Mouse (Mus musculus): ENCODE measurements at regions not wholly inside any gene's neighbourhood (a gene's known extent, or its start where the extent isn't known, plus 50 kb on each side); places are given as distances from the start of the nearest gene placed in this dataset.

- no peak for ATAC-seq (ENCODE audit: extremely low read depth, insufficient number of reproducible peaks, low FRiP score, poor library complexity, severe bottlenecking)
- Histone ChIP-seq H3K4me1 (ENCODE audit: insufficient read depth, low read depth, low read length) (no peaks in the 10 kb centered on the region), H3K27me3 (ENCODE audit: insufficient read depth, low read length) (no peaks in the 10 kb centered on the region), H3K4me3 (ENCODE audit: low read depth, low read length) (no peak overlapping the region), H3K36me3 (replicated peaks) (no peaks in the 10 kb centered on the region), H3K9me3 (replicated peaks) (no peaks in the 10 kb centered on the region)
- DNase-seq (ENCODE audit: low spot score): no peak
- TF ChIP-seq GATA2 (IDR thresholded peaks at IDR 0.05; ENCODE audit: borderline replicate concordance, low read depth, low read length): no peak
These were observed 315.7 kb upstream of the Acvr2a start for GRCm38 (mm10) chr2:48498047-48498723.

GRCm38 (mm10) chr2:48499396-48499795, 314.5 kb upstream of the Acvr2a start:
- no peak for ATAC-seq (ENCODE audit: extremely low read depth, insufficient number of reproducible peaks, low FRiP score, poor library complexity, severe bottlenecking)
- Histone ChIP-seq H3K4me3 (ENCODE audit: low read depth, low read length) (no peak overlapping the region), H3K36me3 (replicated peaks) (no peaks in the 10 kb centered on the region), H3K27me3 (ENCODE audit: insufficient read depth, low read length) (no peaks in the 10 kb centered on the region), H3K4me1 (ENCODE audit: insufficient read depth, low read depth, low read length) (no peaks in the 10 kb centered on the region), H3K9me3 (replicated peaks) (no peaks in the 10 kb centered on the region)
- no peak for TF ChIP-seq POLR2AphosphoS5 (IDR thresholded peaks at IDR 0.05; ENCODE audit: insufficient replicate concordance, low read depth, low read length)
- no peak for TF ChIP-seq CTCF (IDR thresholded peaks at IDR 0.05; ENCODE audit: low read depth, low read length)
- TF ChIP-seq GATA1 (IDR thresholded peaks at IDR 0.05; ENCODE audit: borderline replicate concordance, low read length): no peak
- TF ChIP-seq TAL1 (conservative IDR thresholded peaks at IDR 0.05; ENCODE audit: low read depth, low read length): no peak
- no peak for TF ChIP-seq GATA2 (IDR thresholded peaks at IDR 0.05; ENCODE audit: borderline replicate concordance, low read depth, low read length)
- DNase-seq (ENCODE audit: low spot score): no peak

GRCm38 (mm10) chr2:48501387-48501786, 312.5 kb upstream of the Acvr2a start:
- TF ChIP-seq CTCF (IDR thresholded peaks at IDR 0.05; ENCODE audit: low read depth, low read length) (no peak), GATA2 (IDR thresholded peaks at IDR 0.05; ENCODE audit: borderline replicate concordance, low read depth, low read length) (no peak), POLR2AphosphoS5 (IDR thresholded peaks at IDR 0.05; ENCODE audit: insufficient replicate concordance, low read depth, low read length) (no peak), TAL1 (conservative IDR thresholded peaks at IDR 0.05; ENCODE audit: low read depth, low read length) (no peak), GATA1 (IDR thresholded peaks at IDR 0.05; ENCODE audit: borderline replicate concordance, low read length) (no peak)
- no peak overlapping the region for H3K4me3 ChIP-seq (ENCODE audit: low read depth, low read length)
- H3K27me3 ChIP-seq (ENCODE audit: insufficient read depth, low read length): no peaks in the 10 kb centered on the region
- no peaks in the 10 kb centered on the region for H3K9me3 ChIP-seq (replicated peaks)
- no peaks in the 10 kb centered on the region for H3K36me3 ChIP-seq (replicated peaks)
- DNase-seq (ENCODE audit: low spot score): no peak
- ATAC-seq (ENCODE audit: extremely low read depth, insufficient number of reproducible peaks, low FRiP score, poor library complexity, severe bottlenecking): no peak
- no peaks in the 10 kb centered on the region for H3K4me1 ChIP-seq (ENCODE audit: insufficient read depth, low read depth, low read length)

- ATAC-seq (ENCODE audit: extremely low read depth, insufficient number of reproducible peaks, low FRiP score, poor library complexity, severe bottlenecking): no peak
- no peaks in the 10 kb centered on the region for H3K36me3 ChIP-seq (replicated peaks)
- TF ChIP-seq CTCF (IDR thresholded peaks at IDR 0.05; ENCODE audit: low read depth, low read length) (no peak), GATA2 (IDR thresholded peaks at IDR 0.05; ENCODE audit: borderline replicate concordance, low read depth, low read length) (no peak), TAL1 (conservative IDR thresholded peaks at IDR 0.05; ENCODE audit: low read depth, low read length) (no peak), POLR2AphosphoS5 (IDR thresholded peaks at IDR 0.05; ENCODE audit: insufficient replicate concordance, low read depth, low read length) (no peak), GATA1 (IDR thresholded peaks at IDR 0.05; ENCODE audit: borderline replicate concordance, low read length) (no peak)
- H3K4me1 ChIP-seq (ENCODE audit: insufficient read depth, low read depth, low read length): no peaks in the 10 kb centered on the region
- no peaks in the 10 kb centered on the region for H3K9me3 ChIP-seq (replicated peaks)
- H3K4me3 ChIP-seq (ENCODE audit: low read depth, low read length): no peak overlapping the region
- H3K27me3 ChIP-seq (ENCODE audit: insufficient read depth, low read length): no peaks in the 10 kb centered on the region
- no peak for DNase-seq (ENCODE audit: low spot score)
These were observed 300.1 kb upstream of the Acvr2a start for GRCm38 (mm10) chr2:48513848-48514247.

DNA sequence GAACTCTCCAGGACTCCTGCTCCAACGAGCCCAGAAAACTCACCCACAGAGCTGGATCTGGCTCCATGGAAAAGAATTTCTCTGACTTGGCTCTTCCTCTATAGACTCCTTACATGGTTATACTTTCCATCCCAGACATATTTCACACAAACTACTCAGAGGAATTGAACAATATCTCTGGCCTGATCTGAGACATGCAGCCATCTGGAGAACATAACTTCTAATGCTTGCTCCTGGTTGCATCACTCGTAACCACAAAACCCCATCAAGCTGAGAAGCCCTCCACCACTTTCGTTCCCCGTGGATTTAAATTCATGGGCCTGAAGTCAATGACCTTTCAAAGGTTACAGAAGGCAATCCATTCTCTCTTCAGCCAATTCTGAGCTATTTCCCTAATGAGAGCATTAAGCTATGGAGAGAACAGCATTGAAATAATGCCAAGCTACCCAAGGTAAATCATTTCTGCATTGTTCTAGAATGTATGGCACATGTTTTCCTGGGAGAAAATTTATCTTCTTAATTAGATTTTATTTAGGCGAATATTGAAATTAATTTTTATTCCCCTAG, 294.0 kb upstream of the Acvr2a start:
- no peaks in the 10 kb centered on the region for H3K27me3 ChIP-seq (ENCODE audit: insufficient read depth, low read length)
- H3K4me3 ChIP-seq (ENCODE audit: low read depth, low read length): no peak overlapping the region
- DNase-seq (ENCODE audit: low spot score): no peak
- no peaks in the 10 kb centered on the region for H3K36me3 ChIP-seq (replicated peaks)
- TF ChIP-seq TAL1 (conservative IDR thresholded peaks at IDR 0.05; ENCODE audit: low read depth, low read length): no peak
- TF ChIP-seq GATA2 (IDR thresholded peaks at IDR 0.05; ENCODE audit: borderline replicate concordance, low read depth, low read length): no peak
- TF ChIP-seq POLR2AphosphoS5 (IDR thresholded peaks at IDR 0.05; ENCODE audit: insufficient replicate concordance, low read depth, low read length): no peak
- TF ChIP-seq GATA1 (IDR thresholded peaks at IDR 0.05; ENCODE audit: borderline replicate concordance, low read length): no peak
- TF ChIP-seq CTCF (IDR thresholded peaks at IDR 0.05; ENCODE audit: low read depth, low read length): no peak
- no peak for ATAC-seq (ENCODE audit: extremely low read depth, insufficient number of reproducible peaks, low FRiP score, poor library complexity, severe bottlenecking)
- no peaks in the 10 kb centered on the region for H3K4me1 ChIP-seq (ENCODE audit: insufficient read depth, low read depth, low read length)
- no peaks in the 10 kb centered on the region for H3K9me3 ChIP-seq (replicated peaks)

DNA sequence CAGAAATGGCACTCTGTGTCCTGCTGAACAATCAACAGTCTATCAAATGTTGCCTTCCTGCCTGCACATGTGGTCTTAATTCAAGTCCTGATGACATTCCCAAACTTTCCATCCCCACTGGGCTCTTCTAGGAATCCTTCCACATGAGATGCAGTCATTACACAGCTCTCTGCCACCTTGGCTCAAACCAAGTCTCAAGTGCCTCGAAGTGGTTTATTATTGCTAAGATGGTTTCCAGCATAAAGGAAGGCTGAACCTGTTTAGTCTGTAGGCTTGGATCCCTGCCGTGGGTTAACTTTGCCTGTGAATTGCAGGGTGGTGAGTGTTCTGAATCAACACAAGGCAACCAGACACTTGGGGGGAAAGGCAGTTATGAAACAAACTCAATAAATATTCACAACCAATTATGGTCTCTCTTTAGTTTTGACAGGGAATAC, 293.4 kb upstream of the Acvr2a start:
- H3K9me3 ChIP-seq (replicated peaks): no peaks in the 10 kb centered on the region
- ATAC-seq (ENCODE audit: extremely low read depth, insufficient number of reproducible peaks, low FRiP score, poor library complexity, severe bottlenecking) (no peak), DNase-seq (ENCODE audit: low spot score) (no peak)
- TF ChIP-seq GATA1 (IDR thresholded peaks at IDR 0.05; ENCODE audit: borderline replicate concordance, low read length) (no peak), TAL1 (conservative IDR thresholded peaks at IDR 0.05; ENCODE audit: low read depth, low read length) (no peak), POLR2AphosphoS5 (IDR thresholded peaks at IDR 0.05; ENCODE audit: insufficient replicate concordance, low read depth, low read length) (no peak), GATA2 (IDR thresholded peaks at IDR 0.05; ENCODE audit: borderline replicate concordance, low read depth, low read length) (no peak), CTCF (IDR thresholded peaks at IDR 0.05; ENCODE audit: low read depth, low read length) (no peak)
- no peaks in the 10 kb centered on the region for H3K27me3 ChIP-seq (ENCODE audit: insufficient read depth, low read length)
- no peak overlapping the region for H3K4me3 ChIP-seq (ENCODE audit: low read depth, low read length)
- no peaks in the 10 kb centered on the region for H3K36me3 ChIP-seq (replicated peaks)
- H3K4me1 ChIP-seq (ENCODE audit: insufficient read depth, low read depth, low read length): no peaks in the 10 kb centered on the region
